Mouse (Mus musculus) stomach, embryonic 16.5 days (tissue): ENCODE data around the gene Fam122a. TPM values are rescaled to one million over a fixed set of nuclear protein-coding genes. Genes with fewer than 3 reads are reported as not detected.

ENCODE experiments used
- ATAC-seq: fragments of 200-750 bp; cut with Nextera tagmentation; 2 replicates; pipeline ENCODE4 v1.8.0; 2017; ENCODE audit warnings: moderate number of reproducible peaks, moderate TSS enrichment; ENCODE audit not compliant: insufficient read depth, low FRiP score
- H3K27ac ChIP-seq: fragments of 300-500 bp; sonication (generic); 2 replicates; pipeline ENCODE4 v1.5.1; 2014; ENCODE audit warnings: low read length
- H3K27me3 ChIP-seq: fragments of 300-500 bp; sonication (generic); 2 replicates; pipeline ENCODE4 v1.6.1; 2014; ENCODE audit warnings: low read length, control low read depth, mixed read lengths; ENCODE audit not compliant: control insufficient read depth, insufficient read depth
- H3K36me3 ChIP-seq: fragments of 300-500 bp; sonication (generic); 2 replicates; pipeline ENCODE4 v1.6.1; 2014; ENCODE audit warnings: low read length; ENCODE audit not compliant: control insufficient read depth, insufficient read depth
- H3K4me1 ChIP-seq: fragments of 300-500 bp; sonication (generic); 2 replicates; pipeline ENCODE4 v1.6.1; 2014; ENCODE audit warnings: low read length, control low read depth, mixed read lengths; ENCODE audit not compliant: control insufficient read depth, insufficient read depth
- H3K4me2 ChIP-seq: fragments of 300-500 bp; sonication (generic); 2 replicates; pipeline ENCODE4 v1.6.1; 2014; ENCODE audit warnings: low read depth, low read length, mixed read lengths
- H3K4me3 ChIP-seq: fragments of 300-500 bp; sonication (generic); replicated peaks from 2 replicates; pipeline ENCODE4 v1.5.1; 2014; ENCODE audit warnings: mild to moderate bottlenecking, low read length
- H3K9ac ChIP-seq: fragments of 300-500 bp; sonication (generic); 2 replicates; pipeline ENCODE4 v1.6.1; 2014; ENCODE audit warnings: low read length
- H3K9me3 ChIP-seq: fragments of 300-500 bp; sonication (generic); replicated peaks from 2 replicates; pipeline ENCODE4 v1.6.1; 2016; ENCODE audit warnings: low read length, control low read depth; ENCODE audit not compliant: control insufficient read depth
- WGBS: fragments of 180-500 bp; shearing (Covaris S2); extraction: QIAGEN DNeasy Blood & Tissue Kit; methylation state at CpG from one replicate; pipeline ENCODE4 v1.1.7; 2014; 5-methylcytosine and 5-hydroxymethylcytosine counted together
- polyA plus RNA-seq: library from polyadenylated mRNA; unstranded; fragments of >200 nt; fragmentation: Nextera tagmentation; extraction: Ambion mirVana; gene quantifications from 2 replicates; pipeline ENCODE4 v1.2.1, GENCODE M21; 2015

Fam122a gene
- polyA plus RNA-seq, 1 experiment from 2014 or later, result 37.6 TPM

DNA sequence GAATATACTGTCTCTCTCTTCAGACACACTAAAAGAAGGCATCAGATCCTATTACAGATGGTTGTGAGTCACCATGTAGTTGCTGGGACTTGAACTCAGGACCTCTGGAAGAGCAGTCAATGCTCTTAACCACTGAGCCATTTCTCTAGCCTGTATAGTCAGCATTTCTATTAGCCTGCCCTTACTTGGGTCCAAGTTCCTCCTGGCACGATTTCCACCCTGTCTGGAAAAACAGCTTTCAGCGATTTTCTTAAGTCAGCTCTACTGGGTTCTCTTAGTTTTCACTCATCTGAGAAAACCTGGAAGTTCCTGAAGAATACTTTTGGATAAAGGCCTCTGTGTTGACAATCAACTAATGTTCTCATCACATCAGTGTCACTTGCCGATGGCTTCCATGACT lies 22.1 kb upstream of the Fam122a start:
- Histone ChIP-seq H3K4me3 (no peak overlapping the region), H3K9ac (no peak overlapping the region), H3K4me2 (no peak overlapping the region), H3K27me3 (no peaks in the 10 kb centered on the region), H3K36me3 (no peaks in the 10 kb centered on the region), H3K9me3 (no peaks in the 10 kb centered on the region), H3K27ac (no peak overlapping the region), H3K4me1 (no peaks in the 10 kb centered on the region)
- 83% methylated on average over 3 of the region's 3 CpGs for WGBS
- no peak for ATAC-seq

DNA sequence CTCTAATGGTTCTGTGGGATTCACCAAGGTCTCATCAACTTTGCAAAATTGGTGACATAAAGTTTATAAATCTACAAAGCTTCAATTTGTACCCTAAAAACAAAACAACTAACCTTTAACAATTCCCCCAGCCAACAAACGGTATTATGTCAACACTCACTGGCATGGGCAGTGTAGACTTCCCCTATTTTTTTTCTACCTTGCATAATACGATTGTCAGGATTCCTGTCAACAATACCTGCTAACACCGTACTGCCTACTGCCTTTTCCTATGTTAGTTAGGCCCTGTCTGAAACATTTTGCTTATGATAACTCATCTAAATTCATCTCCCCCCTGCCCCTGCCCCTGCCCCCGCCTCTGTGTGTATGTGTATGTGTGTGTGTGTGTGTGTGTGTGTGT lies 16.7 kb upstream of the Fam122a start:
- H3K9me3 ChIP-seq, result no peaks in the 10 kb centered on the region
- no peak for ATAC-seq
- no peaks in the 10 kb centered on the region for H3K27me3 ChIP-seq
- H3K36me3 ChIP-seq, result no peaks in the 10 kb centered on the region
- 73% methylated on average over 4 of the region's 4 CpGs for WGBS
- H3K4me1 ChIP-seq, result no peaks in the 10 kb centered on the region
- H3K9ac ChIP-seq, result no peak overlapping the region
- no peak overlapping the region for H3K27ac ChIP-seq
- no peak overlapping the region for H3K4me3 ChIP-seq
- no peak overlapping the region for H3K4me2 ChIP-seq

DNA sequence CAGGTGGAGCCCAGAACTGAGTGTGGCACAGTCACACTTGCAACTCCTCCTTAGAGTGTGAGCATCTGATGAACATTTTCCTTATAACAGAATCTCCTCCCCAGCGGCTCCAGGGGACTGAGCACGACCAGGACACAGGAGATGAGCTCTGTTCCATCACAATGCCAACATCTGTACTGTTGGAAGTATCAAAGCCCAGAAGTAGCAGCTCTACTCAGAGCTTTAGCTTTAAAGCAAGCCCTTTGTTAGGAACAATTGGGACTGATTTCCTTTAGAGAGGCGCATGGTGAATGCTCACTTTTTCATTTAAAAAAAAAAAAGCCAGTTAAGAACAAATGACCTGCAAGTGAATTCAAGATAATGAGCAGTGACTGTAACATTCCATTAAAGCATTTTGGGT lies 14.7 kb upstream of the Fam122a start:
- H3K4me2 ChIP-seq, result no peak overlapping the region
- no peak overlapping the region for H3K27ac ChIP-seq
- no peak for ATAC-seq
- no peaks in the 10 kb centered on the region for H3K9me3 ChIP-seq
- no peak overlapping the region for H3K9ac ChIP-seq
- no peaks in the 10 kb centered on the region for H3K4me1 ChIP-seq
- no peaks in the 10 kb centered on the region for H3K27me3 ChIP-seq
- WGBS, result 67% methylated on average over 3 of the region's 3 CpGs
- no peaks in the 10 kb centered on the region for H3K36me3 ChIP-seq
- H3K4me3 ChIP-seq, result no peak overlapping the region

DNA sequence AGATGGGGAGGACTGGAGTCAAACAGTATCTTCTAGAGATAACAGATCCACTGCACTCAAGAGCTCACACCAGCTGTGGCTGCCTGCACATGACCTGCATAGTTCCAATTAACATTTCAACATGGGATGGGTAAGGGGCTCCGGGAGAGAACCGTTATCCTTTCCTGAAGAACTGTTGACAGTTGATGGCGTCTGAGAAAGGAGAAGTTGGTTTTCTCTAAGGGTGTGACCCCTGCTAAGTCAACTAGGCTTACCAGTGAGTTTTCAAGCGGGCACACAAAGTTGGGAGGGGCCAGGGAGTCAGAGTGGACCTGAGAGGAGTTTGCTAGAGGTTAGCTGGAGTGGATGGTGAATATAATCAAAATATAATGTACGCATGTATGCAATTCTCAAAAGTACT lies 13.1 kb upstream of the Fam122a start:
- no peaks in the 10 kb centered on the region for H3K4me1 ChIP-seq
- H3K27me3 ChIP-seq, result no peaks in the 10 kb centered on the region
- H3K4me2 ChIP-seq, result no peak overlapping the region
- H3K9ac ChIP-seq, result no peak overlapping the region
- 53% methylated on average over 5 of the region's 5 CpGs for WGBS
- H3K9me3 ChIP-seq, result no peaks in the 10 kb centered on the region
- no peaks in the 10 kb centered on the region for H3K36me3 ChIP-seq
- no peak overlapping the region for H3K4me3 ChIP-seq
- ATAC-seq, result no peak
- H3K27ac ChIP-seq, result no peak overlapping the region

DNA sequence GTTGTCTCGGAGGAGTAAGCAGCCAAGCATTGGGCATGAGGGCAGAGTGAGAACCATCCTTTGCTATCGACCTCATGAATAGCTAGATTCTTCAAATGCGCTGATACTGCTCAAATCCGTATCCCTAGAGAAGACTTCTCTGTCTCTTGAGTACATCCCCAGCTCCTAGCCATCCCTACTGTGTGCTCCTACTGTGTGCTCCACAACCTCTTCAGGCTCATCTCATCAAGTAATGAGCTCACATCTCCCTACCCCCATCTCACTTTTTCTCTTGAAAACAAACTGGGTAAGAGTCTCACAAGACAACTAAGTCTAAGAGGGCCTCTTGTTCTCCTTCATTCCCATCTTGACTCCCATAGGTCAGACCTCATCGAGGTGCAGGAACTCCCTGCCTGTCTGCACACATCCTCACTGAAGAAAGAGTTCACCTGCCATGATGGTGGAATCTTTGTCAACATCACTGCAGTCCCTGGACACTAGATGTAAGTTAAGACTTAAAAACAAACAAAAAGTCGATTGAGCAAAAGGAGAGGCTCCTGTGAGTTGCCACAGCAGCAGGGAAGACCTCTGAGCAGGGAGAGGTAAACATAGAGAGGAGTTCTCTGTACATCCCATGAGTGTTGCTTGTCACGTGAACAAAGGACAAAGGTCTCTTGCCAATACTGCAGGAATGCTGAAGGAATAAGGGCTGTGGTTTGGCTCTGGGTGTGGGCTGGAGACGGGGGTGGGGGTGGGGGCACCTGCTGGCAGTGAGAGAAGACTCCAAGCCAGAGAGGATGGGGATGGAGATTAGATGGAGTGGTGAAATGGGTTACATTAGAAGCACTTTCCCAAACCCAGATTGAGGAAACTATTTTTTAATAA lies 9.5 kb upstream of the Fam122a start:
- no peak for ATAC-seq
- H3K27ac ChIP-seq, result no peak overlapping the region
- no peak overlapping the region for H3K9ac ChIP-seq
- H3K27me3 ChIP-seq, result no peaks in the 10 kb centered on the region
- H3K4me3 ChIP-seq, result no peak overlapping the region
- H3K9me3 ChIP-seq, result no peaks in the 10 kb centered on the region
- WGBS, result 70% methylated on average over 8 of the region's 8 CpGs
- no peak overlapping the region for H3K4me2 ChIP-seq
- no peaks in the 10 kb centered on the region for H3K36me3 ChIP-seq
- H3K4me1 ChIP-seq, result no peaks in the 10 kb centered on the region

DNA sequence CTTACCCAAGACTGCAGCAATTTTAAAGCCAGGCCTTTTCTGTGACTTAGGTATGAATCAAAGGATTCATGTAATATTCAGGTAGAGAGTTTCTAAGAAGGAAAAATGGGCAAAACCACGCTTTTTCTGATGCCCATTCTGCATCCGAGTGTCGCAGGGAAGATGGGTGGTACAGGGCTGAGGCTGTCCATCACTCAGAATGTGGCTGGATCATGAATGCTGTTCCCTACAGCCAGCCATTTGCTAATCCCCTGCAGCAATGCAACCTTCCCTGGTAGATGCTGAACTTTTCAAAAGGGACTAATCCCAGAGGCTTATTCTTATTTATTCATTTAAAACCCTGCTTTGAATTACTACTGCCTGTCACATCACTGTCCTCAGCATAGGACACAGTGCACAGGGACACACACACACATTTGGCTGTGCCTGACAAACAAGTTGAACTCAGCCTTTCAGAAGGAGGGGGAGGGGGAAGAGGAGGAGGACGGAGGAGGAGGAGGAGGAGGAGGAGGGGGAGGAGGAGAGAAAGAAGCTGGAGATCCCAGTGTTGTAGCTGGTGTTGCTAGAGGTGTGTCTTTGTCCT lies 7.5 kb upstream of the Fam122a start:
- H3K27me3 ChIP-seq, result no peaks in the 10 kb centered on the region
- H3K4me3 ChIP-seq, result no peak overlapping the region
- H3K27ac ChIP-seq, result no peak overlapping the region
- no peaks in the 10 kb centered on the region for H3K4me1 ChIP-seq
- WGBS, result 68% methylated on average over 4 of the region's 4 CpGs
- no peaks in the 10 kb centered on the region for H3K36me3 ChIP-seq
- no peak overlapping the region for H3K4me2 ChIP-seq
- H3K9me3 ChIP-seq, result no peaks in the 10 kb centered on the region
- no peak for ATAC-seq
- no peak overlapping the region for H3K9ac ChIP-seq

DNA sequence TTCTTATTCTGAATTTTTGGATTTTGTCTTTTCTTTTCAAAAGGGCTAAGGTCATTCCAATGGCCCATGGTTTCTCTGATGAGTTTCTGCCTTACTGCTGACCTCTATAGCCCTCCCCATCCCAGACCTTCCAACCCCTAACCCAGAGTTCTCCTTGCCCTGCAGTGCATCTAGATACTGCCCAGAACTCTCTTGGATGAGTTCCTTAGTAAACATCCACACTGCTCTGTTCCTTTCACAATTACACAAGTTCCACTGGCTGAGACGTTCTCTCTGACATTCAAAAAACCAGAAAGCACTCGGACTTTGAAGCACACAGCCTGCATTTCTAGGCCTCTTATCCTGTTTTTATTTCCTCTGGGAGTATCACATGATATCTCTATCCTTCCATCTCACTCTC lies 3.8 kb upstream of the Fam122a start:
- Histone ChIP-seq H3K4me1 (no peaks in the 10 kb centered on the region), H3K9me3 (no peaks in the 10 kb centered on the region), H3K27ac (no peak overlapping the region), H3K36me3 (no peaks in the 10 kb centered on the region), H3K9ac (no peak overlapping the region), H3K27me3 (no peaks in the 10 kb centered on the region), H3K4me2 (no peak overlapping the region), H3K4me3 (no peak overlapping the region)
- WGBS, result 67% methylated on average over 2 of the region's 2 CpGs
- no peak for ATAC-seq

DNA sequence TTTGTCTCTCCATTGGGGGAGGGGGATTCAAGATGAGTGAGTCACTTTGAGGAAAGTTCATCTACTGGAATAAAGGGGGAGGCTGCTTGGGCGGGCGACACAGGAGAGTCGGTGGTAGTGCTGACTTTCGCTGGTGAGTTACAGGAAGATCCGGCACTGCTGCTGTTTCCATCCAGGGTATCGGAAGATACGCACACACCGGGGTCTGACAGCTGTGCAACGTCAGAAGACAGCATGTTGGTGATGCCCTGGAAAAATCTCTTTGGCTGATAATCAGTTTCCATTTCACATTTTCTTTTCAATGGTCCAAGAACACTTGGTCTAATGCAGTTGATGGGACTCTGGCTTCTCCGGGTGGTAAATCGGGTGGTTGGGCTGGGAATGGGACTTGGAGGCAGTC lies 695 bp downstream of the Fam122a start:
- Histone ChIP-seq H3K4me2 (peak overlapping the region; percentile 90), H3K36me3 (0 out of 2 replicates have a peak, but pooled peaks cover 4% of the 10 kb centered on the region), H3K9ac (peak overlapping the region; percentile 98), H3K4me3 (peak overlapping the region; percentile 69), H3K4me1 (peaks cover 4% of the 10 kb centered on the region), H3K27me3 (no peaks in the 10 kb centered on the region), H3K27ac (peak overlapping the region; percentile 94), H3K9me3 (no peaks in the 10 kb centered on the region)
- 1% methylated on average over 11 of the region's 11 CpGs for WGBS
- ATAC-seq, result no peak

DNA sequence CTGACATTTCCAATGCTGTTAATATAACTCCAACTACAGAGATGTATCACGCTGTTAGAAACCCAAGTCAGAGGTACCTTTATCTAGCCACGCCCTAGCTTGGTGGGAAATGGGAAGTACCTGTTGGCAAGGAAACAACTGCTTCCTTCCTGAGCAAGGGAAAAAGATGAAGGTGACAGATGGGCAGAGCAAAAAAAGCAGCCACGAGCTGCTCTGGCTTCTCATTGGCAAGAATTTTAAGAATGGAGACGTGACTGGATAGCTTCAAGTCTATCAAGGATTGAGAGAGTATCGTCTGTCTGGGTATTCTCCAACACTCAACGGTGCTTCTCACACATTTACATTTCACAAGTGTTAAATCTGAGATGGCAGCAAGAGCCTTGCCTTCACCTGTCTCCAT lies 1.9 kb downstream of the Fam122a start:
- Histone ChIP-seq H3K9me3 (no peaks in the 10 kb centered on the region), H3K4me3 (no peak overlapping the region), H3K4me2 (peak overlapping the region; percentile 24), H3K36me3 (0 out of 2 replicates have a peak, but pooled peaks cover 4% of the 10 kb centered on the region), H3K9ac (no peak overlapping the region), H3K27ac (no peak overlapping the region), H3K4me1 (peaks cover 4% of the 10 kb centered on the region), H3K27me3 (no peaks in the 10 kb centered on the region)
- WGBS, result 66% methylated on average over 6 of the region's 6 CpGs
- no peak for ATAC-seq
